Mouse (Mus musculus) kidney, adult 8-10 months (tissue): ENCODE measurements around the gene Rflnb.

Experiments
- DNase-seq, 2 experiments: peaks; one replicate each; pipeline ENCODE4 v3.0.0; 2022

Rflnb gene

DNA sequence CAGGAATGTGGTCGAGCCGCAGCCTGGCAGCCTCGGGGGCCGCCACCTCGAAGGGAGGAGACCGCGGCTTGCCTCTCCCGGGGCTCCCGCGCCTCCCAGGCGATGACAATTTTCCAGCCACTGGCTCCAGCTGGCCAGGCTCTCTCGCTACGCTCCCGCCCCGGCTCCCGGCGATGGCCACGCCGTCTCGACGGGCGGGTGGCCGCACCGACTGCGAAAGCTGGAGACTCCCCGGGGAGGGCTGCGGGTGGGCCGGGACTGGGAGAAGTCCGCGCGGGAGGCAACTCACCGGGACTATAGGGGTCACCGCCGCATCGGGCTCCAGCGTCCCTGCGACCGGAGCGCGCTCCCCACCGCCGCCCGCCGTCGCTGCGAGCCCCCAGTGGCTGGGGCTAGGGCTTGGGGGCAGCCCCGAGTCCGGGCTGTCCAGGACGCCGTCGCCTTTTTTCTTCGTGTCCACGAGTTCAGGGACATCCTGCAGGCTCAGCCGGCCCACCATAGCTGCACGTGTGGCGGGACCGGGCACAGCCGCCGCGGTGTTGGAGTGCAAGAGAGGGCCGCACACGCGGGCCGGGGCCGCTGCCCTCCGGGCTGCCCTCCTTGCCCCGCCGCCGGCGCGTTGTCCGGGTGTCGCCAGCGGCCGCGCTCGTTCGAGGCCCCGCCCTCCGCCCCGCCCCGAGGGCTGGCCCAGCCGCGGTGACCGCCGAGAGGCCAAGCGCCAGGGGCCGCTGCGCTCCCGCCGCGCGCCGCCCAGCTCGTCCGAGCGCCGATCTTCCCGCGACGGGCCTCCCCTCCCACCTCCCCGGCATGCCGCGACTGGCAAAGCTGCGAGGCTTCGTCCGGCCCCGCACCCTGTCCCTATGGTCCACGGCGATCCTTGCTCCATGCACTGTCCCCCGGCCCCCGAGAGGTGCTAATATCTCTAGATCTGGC is at the start of gene Rflnb:
Gene Rflnb, minus strand, starts transcription at position 644 of the 933 bp plus-strand sequence.
- DNase-seq, result peak; percentile 82 to 88

DNA sequence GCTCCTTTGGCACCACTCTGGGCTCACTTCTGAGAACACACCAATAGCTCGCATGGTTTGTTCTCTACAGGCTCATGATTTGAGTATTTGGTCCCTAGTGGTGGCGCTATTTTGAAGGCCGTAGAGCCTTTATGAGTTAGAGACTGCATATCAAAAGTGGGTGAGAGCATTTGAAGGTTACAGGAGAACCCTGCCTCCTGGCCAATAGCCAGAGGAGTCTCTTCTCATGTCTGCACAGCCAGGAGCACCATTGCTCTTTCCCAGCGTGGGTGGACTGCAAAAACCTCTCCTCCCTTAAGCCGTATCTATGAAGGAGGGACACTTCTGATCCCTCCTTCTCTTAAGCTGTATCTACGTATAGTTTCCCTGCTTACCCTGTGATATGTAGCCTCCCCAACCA is 49.8 kb upstream of the Rflnb start:
- DNase-seq, result no peak

DNA sequence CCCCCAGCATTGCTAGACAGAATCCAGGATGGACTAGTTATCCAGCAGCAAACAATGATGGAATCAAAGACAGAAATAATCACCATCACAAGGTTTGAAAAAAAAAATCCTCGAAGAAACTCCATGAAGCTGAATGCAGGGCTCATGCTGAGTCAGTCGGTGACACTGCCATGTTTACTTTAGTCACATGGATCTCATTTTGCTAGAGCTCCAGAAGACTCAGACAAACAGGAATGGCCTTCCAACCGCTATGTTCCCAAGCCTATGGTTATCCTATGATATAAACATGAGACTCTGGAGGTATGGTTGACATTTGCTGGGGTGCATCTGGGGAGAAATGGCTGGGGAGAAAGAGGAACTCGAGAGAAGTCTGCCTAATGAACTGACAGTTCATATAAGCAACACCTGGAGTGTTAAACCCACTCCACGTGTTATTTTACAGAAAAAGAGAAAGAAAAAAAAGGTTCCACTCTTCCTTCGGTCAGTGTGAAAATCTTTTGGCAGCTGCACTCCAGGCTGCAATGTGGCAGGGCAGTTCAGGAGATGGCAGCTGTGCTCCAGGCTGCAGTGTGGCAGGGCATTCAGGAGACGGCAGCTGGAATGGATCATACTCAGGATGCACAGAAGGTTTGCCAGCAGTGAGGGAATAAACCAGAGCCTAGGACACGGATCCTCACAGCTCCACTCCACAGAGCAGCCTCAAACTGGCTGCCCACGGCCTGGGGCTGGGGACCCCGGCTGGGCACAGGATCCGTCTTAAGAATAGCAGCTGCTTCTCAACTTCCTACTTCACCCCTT is 46.9 kb upstream of the Rflnb start:
- DNase-seq, result no peak

DNA sequence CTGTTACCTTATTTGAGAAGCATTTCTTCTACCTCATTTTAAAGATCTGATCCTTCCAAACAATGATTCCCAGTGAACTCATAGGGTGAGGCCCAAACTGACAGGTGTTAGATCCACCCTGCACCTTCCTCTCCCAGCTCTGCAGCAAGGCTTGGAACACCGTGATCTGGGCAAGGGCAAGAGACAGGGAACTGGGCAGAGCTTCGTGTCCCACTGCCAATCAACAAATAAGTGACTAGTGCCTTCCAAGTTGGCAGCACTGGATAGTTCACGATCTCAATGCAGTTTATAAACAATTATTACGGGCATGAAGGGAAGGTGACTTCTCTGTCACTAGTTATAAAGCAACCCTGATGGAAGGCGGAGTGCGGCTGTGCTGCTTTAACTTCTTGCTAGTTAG is 42.2 kb upstream of the Rflnb start:
- DNase-seq, result no peak

- no peak for DNase-seq
Measured at GRCm38 (mm10) chr11:76066563-76067156, 39.1 kb upstream of the Rflnb start.

GRCm38 (mm10) chr11:76065521-76066095 is 38.0 kb upstream of the Rflnb start:
- DNase-seq, result peak; percentile 44 to 70

- DNase-seq, result no peak
Measured at GRCm38 (mm10) chr11:76064411-76064810, 36.8 kb upstream of the Rflnb start.

DNA sequence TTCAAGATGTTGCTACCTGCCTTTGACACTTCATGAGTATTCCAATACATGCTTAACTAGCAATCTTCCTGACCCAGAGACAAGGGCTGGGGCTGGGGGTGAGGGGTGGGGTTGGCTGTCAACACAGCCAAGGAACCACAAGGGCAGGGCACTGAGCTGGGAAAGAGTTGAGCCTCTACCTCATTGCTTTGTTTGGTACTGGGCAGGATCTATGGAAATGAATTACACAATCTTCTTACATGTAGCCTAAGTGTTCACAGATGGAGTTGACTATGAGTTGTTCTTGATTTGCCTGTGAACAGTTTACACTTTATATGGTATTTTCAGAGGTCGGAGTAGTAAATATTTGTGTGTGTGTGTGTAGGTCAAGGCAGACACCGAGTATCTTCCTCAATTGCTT is 33.3 kb upstream of the Rflnb start:
- no peak for DNase-seq

GRCm38 (mm10) chr11:76059971-76060370 is 32.4 kb upstream of the Rflnb start:
- peak; percentile 72 to 73 for DNase-seq

- peak in 1 of 2 experiments; percentile 31 for DNase-seq
Measured at GRCm38 (mm10) chr11:76056487-76056886, 28.9 kb upstream of the Rflnb start.

GRCm38 (mm10) chr11:76052496-76052895 is 24.9 kb upstream of the Rflnb start:
- no peak for DNase-seq

DNA sequence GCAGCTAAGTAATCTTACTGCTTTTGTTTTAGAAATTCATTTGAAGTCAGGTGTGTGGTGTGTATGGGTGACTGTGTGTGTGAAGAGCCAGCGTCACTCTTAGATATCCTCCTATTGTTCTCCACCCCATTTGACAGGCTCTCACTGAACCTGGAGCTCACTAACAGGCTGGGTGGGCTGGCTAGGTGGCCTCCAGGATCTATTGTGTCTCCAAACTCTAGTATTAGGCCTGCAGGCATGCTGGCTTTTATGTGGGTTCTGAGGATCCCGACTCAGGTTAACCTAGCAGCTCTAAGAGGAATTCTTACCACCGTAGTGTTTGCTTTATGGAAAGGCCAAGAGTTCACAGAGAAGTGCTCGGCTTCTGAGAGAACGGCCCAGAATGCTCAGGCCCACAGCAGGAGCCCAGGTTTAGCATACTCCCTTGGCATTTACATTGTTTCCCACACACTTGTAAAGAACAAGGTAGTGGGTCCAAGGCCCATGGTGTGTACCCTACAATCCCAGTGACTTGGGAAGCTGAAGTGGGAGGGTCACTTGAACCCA is 23.5 kb upstream of the Rflnb start:
- no peak for DNase-seq

DNA sequence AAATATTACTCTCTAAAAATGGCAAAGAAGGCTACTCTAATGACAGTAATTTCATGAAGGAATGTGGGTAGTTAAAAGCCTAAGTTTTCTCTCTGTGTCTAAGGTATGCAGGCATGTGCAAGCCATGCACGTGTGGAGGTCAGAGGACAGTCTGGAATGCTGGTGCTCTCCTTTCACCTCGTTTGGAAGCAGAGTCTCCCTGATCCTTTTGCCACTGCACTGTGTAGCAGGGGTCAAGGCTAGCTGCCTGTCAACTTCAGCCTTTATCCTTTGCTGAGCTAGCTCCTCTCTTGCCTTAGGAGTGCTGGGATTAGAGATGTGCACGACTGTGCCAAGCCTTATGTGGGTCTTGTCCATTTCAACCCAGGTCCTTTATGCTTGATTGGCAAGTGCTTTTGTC is 22.9 kb upstream of the Rflnb start:
- DNase-seq, result no peak

- DNase-seq, result no peak
Measured at GRCm38 (mm10) chr11:76045367-76045766, 17.8 kb upstream of the Rflnb start.

DNA sequence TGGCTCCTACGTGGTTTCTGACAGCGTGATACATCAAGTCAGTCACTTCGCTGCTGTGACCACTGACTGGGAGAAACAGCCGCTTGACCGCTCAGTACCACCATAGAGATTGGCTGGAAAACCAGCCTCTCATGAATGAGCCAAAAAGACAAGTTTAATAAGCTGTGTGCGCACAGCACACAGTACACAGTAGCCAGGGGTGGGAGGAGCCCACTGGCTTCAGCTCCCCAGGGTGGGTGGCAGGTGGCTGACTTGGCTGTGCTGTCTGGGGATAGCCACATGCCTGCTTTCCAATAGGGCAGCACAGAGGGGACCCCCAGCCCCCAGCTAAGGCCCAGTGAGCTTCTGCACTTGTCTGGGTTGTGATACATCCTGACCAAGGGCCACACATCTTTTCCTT is 16.9 kb upstream of the Rflnb start:
- DNase-seq, result no peak

GRCm38 (mm10) chr11:76042882-76043281 is 15.3 kb upstream of the Rflnb start:
- DNase-seq, result peak in 1 of 2 experiments; percentile 38

DNA sequence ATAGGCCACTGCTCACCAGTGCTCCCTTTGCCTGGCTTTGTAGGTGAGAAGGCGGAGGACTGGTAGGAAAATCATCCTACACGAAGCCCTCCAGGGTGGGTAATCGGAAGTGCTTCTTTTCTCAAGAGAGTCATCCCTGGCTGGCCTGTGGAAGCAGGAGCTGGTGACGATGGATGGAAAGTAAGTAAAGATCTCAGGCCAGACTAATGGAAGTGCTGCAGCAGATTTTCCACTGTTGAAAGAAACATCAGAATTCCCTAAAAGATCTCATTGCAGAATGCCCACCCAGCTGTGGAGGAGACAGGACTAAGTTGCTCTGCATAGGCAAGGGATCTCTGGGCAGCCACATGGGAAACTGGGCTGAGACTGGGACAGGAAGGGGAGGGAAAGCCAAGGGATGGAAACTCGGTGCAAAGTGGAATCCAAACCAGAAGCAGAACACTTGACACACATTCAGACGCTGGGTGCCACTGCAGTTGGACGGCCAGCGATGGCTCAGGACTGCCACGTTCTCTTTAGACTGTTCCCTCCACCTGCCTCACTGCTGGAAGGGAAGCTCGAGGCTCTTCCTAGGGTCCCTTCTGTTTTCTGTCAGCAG is 14.6 kb upstream of the Rflnb start:
- DNase-seq, result no peak

DNA sequence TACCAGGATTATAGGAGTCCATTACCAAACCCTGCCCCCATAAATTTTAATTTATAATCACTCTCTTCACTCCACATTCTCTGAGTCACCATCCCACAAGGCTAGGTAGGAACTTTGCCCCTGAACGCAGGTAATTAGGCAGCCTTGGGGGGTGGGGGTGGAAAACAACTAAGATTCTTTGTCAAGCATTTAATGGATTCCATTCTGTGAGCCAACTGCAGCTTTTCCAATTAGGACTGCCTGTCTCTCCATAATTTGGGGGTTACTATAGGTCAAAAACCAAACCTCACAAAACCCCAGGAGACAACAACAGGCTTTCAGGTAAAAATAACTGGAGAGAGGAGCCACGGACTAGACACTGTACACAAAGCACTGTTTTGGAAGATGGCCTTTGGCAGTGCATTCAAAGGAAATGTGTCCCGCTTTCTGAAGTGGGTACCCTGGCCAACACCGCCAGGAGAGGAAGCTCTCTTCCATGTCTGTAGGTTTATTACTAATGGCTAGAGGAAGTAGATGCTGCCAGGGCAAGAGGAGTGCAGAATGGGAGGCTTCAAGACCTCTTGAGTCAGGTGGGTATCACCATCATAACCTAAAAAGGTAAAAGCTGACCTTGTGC is 13.3 kb upstream of the Rflnb start:
- peak in 1 of 2 experiments; percentile 45 for DNase-seq

DNA sequence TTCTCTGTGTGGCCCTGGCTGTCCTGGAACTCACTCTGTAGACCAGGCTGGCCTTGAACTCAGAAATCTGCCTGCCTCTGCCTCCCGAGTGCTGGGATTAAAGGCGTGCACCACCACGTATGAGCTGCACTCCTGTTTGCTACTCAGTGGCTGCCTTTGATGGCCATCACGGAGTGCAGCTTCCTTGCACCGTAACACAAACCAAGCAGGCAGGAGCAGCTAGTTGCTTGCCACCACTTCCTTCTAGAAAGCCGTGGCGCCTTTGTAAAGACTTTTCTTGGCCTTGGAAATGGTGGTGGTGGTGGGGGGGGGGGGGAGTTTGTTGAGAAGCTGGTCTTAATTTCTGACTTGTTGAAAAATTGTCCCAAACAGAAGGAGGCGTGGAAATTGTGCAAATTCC is 12.5 kb upstream of the Rflnb start:
- no peak for DNase-seq

- DNase-seq, result no peak
Measured at GRCm38 (mm10) chr11:76039271-76040053, 11.9 kb upstream of the Rflnb start.
